Mouse (Mus musculus) frontal cortex, adult 2 months (tissue): ENCODE results near the gene Ctnnbip1. TPM values are rescaled to one million over a fixed set of nuclear protein-coding genes. Genes with fewer than 3 reads are reported as not detected.
"Not testable (repeated sequence)": the region's sequence is repeated elsewhere in the genome, so short reads cannot be mapped to it uniquely, and the experiment has no call there.

Experiments
- DNase-seq, 2 experiments: peaks; one replicate each; pipeline ENCODE4 v3.0.0; 2022; ENCODE audit warnings: low spot score in 1 of 2; ENCODE audit errors: extremely low spot score in 1 of 2
- polyA plus RNA-seq: library from polyadenylated mRNA; depleted of rRNA; stranded (reverse); fragments of >200 nt; gene quantifications from 2 replicates; pipeline ENCODE4 v1.2.3, GENCODE M21; 2012; rRNA removed

Ctnnbip1 gene
- polyA plus RNA-seq, 1 experiment: 44.8 TPM

DNA sequence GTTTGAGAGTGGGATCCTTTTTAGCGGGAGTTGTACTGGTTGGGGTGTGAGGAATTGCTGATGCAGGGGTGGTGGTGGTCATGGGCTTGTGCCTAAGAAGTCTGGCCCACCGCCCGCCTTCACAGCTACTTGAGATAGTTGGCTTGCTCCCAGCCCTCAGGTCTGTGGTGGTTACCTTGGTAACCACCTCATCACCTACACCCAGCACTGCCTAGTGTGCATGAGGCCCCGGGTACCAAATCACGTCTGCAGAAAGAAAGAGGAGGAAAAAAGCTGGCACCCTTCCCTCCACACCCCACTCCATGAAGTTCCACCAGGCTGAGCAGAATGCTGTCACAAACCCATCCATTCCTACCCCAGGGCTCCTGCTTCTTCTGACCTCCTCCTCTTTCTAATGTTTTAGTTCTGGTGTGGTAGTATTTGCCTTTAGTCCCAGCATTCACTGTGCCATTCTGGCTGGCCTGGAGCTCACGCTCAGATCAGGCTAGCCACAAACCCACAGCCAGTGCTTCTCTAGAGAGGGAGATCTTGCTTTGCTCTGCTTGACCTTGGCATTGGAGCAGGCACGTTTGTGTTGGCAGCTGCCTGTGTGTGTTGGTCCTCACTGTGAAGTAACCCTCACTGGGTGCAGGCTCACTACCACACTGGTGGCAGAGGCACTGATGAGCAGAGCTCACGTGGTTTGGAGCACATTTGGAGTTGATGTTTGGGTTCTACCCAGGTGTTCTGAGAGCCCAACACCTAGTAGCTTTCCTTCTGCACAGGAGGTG is 91.4 kb downstream of the Ctnnbip1 start:
- peak; percentile 46 to 71 for DNase-seq

DNA sequence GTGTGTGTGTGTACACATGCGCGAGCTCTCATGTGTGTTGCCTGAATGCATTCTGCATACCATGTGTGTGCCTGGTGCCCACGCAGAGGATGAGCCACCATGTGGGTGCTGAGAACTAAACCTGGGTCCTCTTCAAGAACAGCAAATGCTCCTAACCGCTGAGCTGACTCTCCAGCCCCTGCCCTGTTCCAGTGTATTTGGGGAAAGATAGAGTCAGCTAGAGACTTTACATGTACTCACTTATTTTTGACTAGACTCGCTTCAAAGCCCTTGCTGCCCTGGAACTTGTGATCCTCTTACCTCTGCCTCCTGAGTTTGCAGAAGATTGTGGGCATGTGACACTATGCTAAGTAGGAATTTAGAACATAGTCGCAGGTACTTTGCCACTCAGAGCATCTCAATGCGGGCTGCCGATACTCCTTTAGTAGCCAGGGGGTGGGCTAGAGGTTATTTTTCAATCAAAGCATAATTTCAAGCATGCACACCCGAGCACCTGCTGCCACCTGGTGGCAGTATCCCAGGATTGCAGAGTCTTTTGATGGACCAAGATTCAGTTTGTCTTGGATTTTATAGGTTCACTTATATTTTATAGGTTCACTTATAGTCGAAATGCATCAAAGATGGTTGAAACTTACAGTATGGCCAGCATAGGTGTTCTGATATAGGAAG is 93.5 kb downstream of the Ctnnbip1 start:
- peak in 1 of 2 experiments; percentile 72 for DNase-seq

DNA sequence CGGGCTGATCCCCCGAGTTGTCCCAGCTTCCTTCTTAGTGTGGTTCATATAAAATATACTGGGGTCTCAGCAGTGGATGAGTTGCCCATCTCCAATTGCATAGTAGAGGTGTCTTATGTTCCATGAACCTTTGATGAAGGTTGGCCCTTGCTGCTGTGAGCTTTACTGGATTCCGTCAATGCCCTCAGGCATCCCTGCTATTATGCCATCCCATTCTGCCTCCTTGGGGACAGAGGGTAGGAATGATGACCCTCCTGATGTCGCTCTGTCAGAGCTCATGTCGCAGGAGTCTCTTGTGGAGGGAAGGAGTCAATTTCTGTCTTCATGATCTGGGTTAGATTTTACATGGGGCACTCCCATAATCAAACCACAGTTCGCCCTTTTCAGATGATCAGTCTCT is 95.5 kb downstream of the Ctnnbip1 start:
- DNase-seq: not testable (repeated sequence)

DNA sequence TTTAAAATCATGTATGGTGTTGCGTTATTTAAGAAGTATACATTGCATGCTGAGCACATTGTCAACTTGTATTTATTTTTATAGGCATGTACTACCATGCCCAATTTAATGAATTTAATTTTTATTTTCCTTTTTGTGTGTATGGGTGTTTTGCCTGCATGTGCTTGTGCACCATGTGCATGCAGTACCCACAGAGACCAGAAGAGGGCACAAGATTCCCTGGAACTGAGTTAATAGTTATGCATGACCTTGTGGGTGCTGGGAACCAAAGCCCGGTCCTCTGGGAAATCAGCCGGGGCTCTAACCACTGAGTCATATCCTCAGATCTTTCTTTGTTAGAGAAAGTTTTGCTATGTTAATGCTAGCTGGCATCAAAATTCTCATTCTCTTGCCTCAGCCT is 96.8 kb downstream of the Ctnnbip1 start:
- no peak for DNase-seq

Other genes starting within 250 kb of the Ctnnbip1 start
- 150 and 188 TPM in 2 replicates for gene Kif1b, start 210.5 kb upstream of the Ctnnbip1 start, polyA plus RNA-seq
- gene Ube4b, start 91.5 kb upstream of the Ctnnbip1 start, polyA plus RNA-seq: 95.4 and 101 TPM in 2 replicates
- gene Rbp7, start 63.3 kb upstream of the Ctnnbip1 start, polyA plus RNA-seq: 0.67 and 0.82 TPM in 2 replicates
- gene Tmem274, start 40.9 kb upstream of the Ctnnbip1 start, polyA plus RNA-seq: not detected in 2 replicates
- gene Nmnat1, start 33.0 kb upstream of the Ctnnbip1 start, polyA plus RNA-seq: 8.1 and 8.4 TPM in 2 replicates
- gene Lzic, start 33.0 kb upstream of the Ctnnbip1 start, polyA plus RNA-seq: 16.0 and 16.7 TPM in 2 replicates
- gene Clstn1, start 68.2 kb downstream of the Ctnnbip1 start, polyA plus RNA-seq: 310 and 338 TPM in 2 replicates
- gene Pik3cd, start 184.3 kb downstream of the Ctnnbip1 start, polyA plus RNA-seq: 13.5 and 15.2 TPM in 2 replicates
- 78.2 and 79.6 TPM in 2 replicates for gene Tmem201, start 219.8 kb downstream of the Ctnnbip1 start, polyA plus RNA-seq